11 mouse cellular contexts compared by ENCODE assay signal in genomic region chr3:79500279-79500678, GRCm38 (mm10).
DNase-seq lines count a peak whose midpoint lies in the region; ATAC-seq and TF ChIP-seq lines count a peak whose summit lies in the region.
"Had no signal": no experiment of that assay in that cellular context is flagged by ENCODE, and none has a peak within 500 bp of the region (broad histone marks: within the 10 kb centered on the region; RNA-seq: fewer than 3 reads in every experiment).

No protein-coding gene starts in this region.

- no peak overlapping the region for H3K4me3 ChIP-seq in midbrain, embryonic 10.5 days
- H3K4me3 ChIP-seq in midbrain, embryonic 16.5 days (ENCODE audit: low read depth, low read length), result no peak overlapping the region
- no peak overlapping the region for H3K4me3 ChIP-seq in forebrain, embryonic 16.5 days (replicated peaks; ENCODE audit: low read length)
- no peak overlapping the region for H3K4me3 ChIP-seq in hindbrain, embryonic 14.5 days (replicated peaks; ENCODE audit: low read length)
- no peak overlapping the region for H3K4me3 ChIP-seq in midbrain, postnatal 0 days (ENCODE audit: low read depth, low read length)
- no peak overlapping the region for H3K4me3 ChIP-seq in liver, postnatal 0 days (ENCODE audit: low read depth, low read length)
- H3K4me3 ChIP-seq: limb, embryonic 10.5 days had no signal

- no peak for ATAC-seq in midbrain, embryonic 16.5 days
- ATAC-seq in forebrain, embryonic 16.5 days, result peak; percentile 43
- peak; percentile 14; the same call in 1 of the 2 replicates for ATAC-seq in hindbrain, embryonic 14.5 days (ENCODE audit: low FRiP score)
- no peak for ATAC-seq in midbrain, postnatal 0 days (ENCODE audit: low FRiP score)
- ATAC-seq in liver, postnatal 0 days, result no peak

- H3K27me3 ChIP-seq in midbrain, embryonic 10.5 days (ENCODE audit: low read depth, poor library complexity, severe bottlenecking), result no peaks in the 10 kb centered on the region
- H3K27me3 ChIP-seq in midbrain, embryonic 16.5 days (ENCODE audit: control insufficient read depth, insufficient read depth, low read depth, low read length), result no peaks in the 10 kb centered on the region
- H3K27me3 ChIP-seq in forebrain, embryonic 16.5 days (replicated peaks; ENCODE audit: control insufficient read depth, insufficient read depth, low read length), result no peaks in the 10 kb centered on the region
- H3K27me3 ChIP-seq in hindbrain, embryonic 14.5 days (ENCODE audit: control insufficient read depth, insufficient read depth, low read length), result no peaks in the 10 kb centered on the region
- H3K27me3 ChIP-seq in midbrain, postnatal 0 days (ENCODE audit: insufficient read depth, low read length), result no peaks in the 10 kb centered on the region
- H3K27me3 ChIP-seq in liver, postnatal 0 days (ENCODE audit: insufficient read depth, low read length), result no peaks in the 10 kb centered on the region

- H3K9ac ChIP-seq in midbrain, embryonic 16.5 days (ENCODE audit: low read depth, low read length), result no peak overlapping the region
- H3K9ac ChIP-seq in forebrain, embryonic 16.5 days (replicated peaks; ENCODE audit: low read depth, low read length), result no peak overlapping the region
- no peak overlapping the region for H3K9ac ChIP-seq in hindbrain, embryonic 14.5 days
- no peak overlapping the region for H3K9ac ChIP-seq in midbrain, postnatal 0 days (replicated peaks; ENCODE audit: low read length, poor library complexity, severe bottlenecking)
- no peak overlapping the region for H3K9ac ChIP-seq in liver, postnatal 0 days (replicated peaks)

- no peak overlapping the region for H3K4me2 ChIP-seq in midbrain, embryonic 16.5 days (ENCODE audit: low read length)
- H3K4me2 ChIP-seq in forebrain, embryonic 16.5 days (ENCODE audit: low read length), result no peak overlapping the region
- no peak overlapping the region for H3K4me2 ChIP-seq in hindbrain, embryonic 14.5 days (replicated peaks)
- H3K4me2 ChIP-seq in midbrain, postnatal 0 days (ENCODE audit: low read depth, low read length, poor library complexity, severe bottlenecking), result no peak overlapping the region
- no peak overlapping the region for H3K4me2 ChIP-seq in liver, postnatal 0 days (ENCODE audit: low read depth, low read length)

- TF ChIP-seq EP300 in liver, postnatal 0 days (IDR thresholded peaks at IDR 0.05; ENCODE audit: low read depth), result no peak

- no peak for TF ChIP-seq CTCF in midbrain, postnatal 0 days (IDR thresholded peaks at IDR 0.05)
- no peak for TF ChIP-seq CTCF in liver, postnatal 0 days (IDR thresholded peaks at IDR 0.05; ENCODE audit: low read depth)

- peaks cover 12% of the 10 kb centered on the region; the same call in 1 of the 2 replicates for H3K4me1 ChIP-seq in midbrain, embryonic 10.5 days
- H3K4me1 ChIP-seq in midbrain, embryonic 16.5 days (ENCODE audit: control insufficient read depth, insufficient read depth, low read length), result no peaks in the 10 kb centered on the region
- no peaks in the 10 kb centered on the region for H3K4me1 ChIP-seq in forebrain, embryonic 16.5 days (replicated peaks; ENCODE audit: control insufficient read depth, insufficient read depth, low read length)
- no peaks in the 10 kb centered on the region for H3K4me1 ChIP-seq in hindbrain, embryonic 14.5 days (replicated peaks; ENCODE audit: control insufficient read depth, insufficient read depth, low read length)
- no peaks in the 10 kb centered on the region for H3K4me1 ChIP-seq in midbrain, postnatal 0 days (ENCODE audit: insufficient read depth, low read length)
- no peaks in the 10 kb centered on the region for H3K4me1 ChIP-seq in liver, postnatal 0 days (ENCODE audit: insufficient read depth)

- peak overlapping the region; percentile 39; the same call in 1 of the 2 replicates for H3K27ac ChIP-seq in midbrain, embryonic 10.5 days (replicated peaks)
- H3K27ac ChIP-seq in midbrain, embryonic 16.5 days (ENCODE audit: low read length), result no peak overlapping the region
- H3K27ac ChIP-seq in forebrain, embryonic 16.5 days (ENCODE audit: low read length), result no peak overlapping the region
- H3K27ac ChIP-seq in hindbrain, embryonic 14.5 days, result no peak overlapping the region
- no peak overlapping the region for H3K27ac ChIP-seq in midbrain, postnatal 0 days (ENCODE audit: low read depth, low read length)
- no peak overlapping the region for H3K27ac ChIP-seq in liver, postnatal 0 days (ENCODE audit: low read depth)
- H3K27ac ChIP-seq: limb, embryonic 10.5 days; macrophage had no signal

- peaks cover 56% of the 10 kb centered on the region for H3K36me3 ChIP-seq in midbrain, embryonic 10.5 days
- H3K36me3 ChIP-seq in midbrain, embryonic 16.5 days (ENCODE audit: control insufficient read depth, insufficient read depth, low read length), result peaks cover 4% of the 10 kb centered on the region
- no peaks in the 10 kb centered on the region for H3K36me3 ChIP-seq in forebrain, embryonic 16.5 days (ENCODE audit: control insufficient read depth, insufficient read depth)
- H3K36me3 ChIP-seq in hindbrain, embryonic 14.5 days (replicated peaks; ENCODE audit: control insufficient read depth, insufficient read depth), result peaks cover 28% of the 10 kb centered on the region
- peaks cover 6% of the 10 kb centered on the region for H3K36me3 ChIP-seq in midbrain, postnatal 0 days (ENCODE audit: insufficient read depth, low read length)
- peaks cover 44% of the 10 kb centered on the region for H3K36me3 ChIP-seq in liver, postnatal 0 days (replicated peaks; ENCODE audit: insufficient read depth, low read length)

- no peaks in the 10 kb centered on the region for H3K9me3 ChIP-seq in midbrain, embryonic 10.5 days (replicated peaks)
- no peaks in the 10 kb centered on the region for H3K9me3 ChIP-seq in midbrain, embryonic 16.5 days (replicated peaks; ENCODE audit: control insufficient read depth, low read length, poor library complexity, severe bottlenecking)
- H3K9me3 ChIP-seq in forebrain, embryonic 16.5 days (ENCODE audit: control insufficient read depth, low read length), result no peaks in the 10 kb centered on the region
- no peaks in the 10 kb centered on the region for H3K9me3 ChIP-seq in hindbrain, embryonic 14.5 days (ENCODE audit: control insufficient read depth, low read length)
- H3K9me3 ChIP-seq in midbrain, postnatal 0 days (ENCODE audit: low read length), result no peaks in the 10 kb centered on the region
- H3K9me3 ChIP-seq in liver, postnatal 0 days (ENCODE audit: low read length), result no peaks in the 10 kb centered on the region
- H3K9me3 ChIP-seq: limb, embryonic 10.5 days had no signal

- 45% methylated on average over 10 of the region's 10 CpGs for WGBS in midbrain, embryonic 10.5 days
- WGBS in midbrain, embryonic 16.5 days, result 25% methylated on average over 10 of the region's 10 CpGs
- WGBS in forebrain, embryonic 16.5 days, result 18% methylated on average over 10 of the region's 10 CpGs
- WGBS in hindbrain, embryonic 14.5 days, result 38% methylated on average over 10 of the region's 10 CpGs
- 35% methylated on average over 10 of the region's 10 CpGs for WGBS in midbrain, postnatal 0 days
- WGBS in liver, postnatal 0 days (ENCODE audit: insufficient replicate concordance), result 93% methylated on average over 10 of the region's 10 CpGs

- DNase-seq in midbrain, embryonic 10.5 days (ENCODE audit: low spot score), result peak; percentile 61
- no peak for DNase-seq in hindbrain, embryonic 14.5 days (ENCODE audit: low spot score)
- DNase-seq in midbrain, postnatal 0 days (ENCODE audit: low spot score), result peak; percentile 12
- no peak for DNase-seq in layer of hippocampus, adult 9-10 months (ENCODE audit: low spot score)
- no peak for DNase-seq in liver, postnatal 0 days
- DNase-seq: gastrocnemius, postnatal 14 days; thymus, postnatal 4 days had no signal

Comparison
In these comparisons a context has a peak if more than half of its experiments do, and no peak if none do; other contexts are left out.
1. DNase-seq: peak in midbrain, embryonic 10.5 days (single experiment) and midbrain, postnatal 0 days (single experiment); none in hindbrain, embryonic 14.5 days (single experiment), layer of hippocampus, adult 9-10 months (single experiment) and liver, postnatal 0 days (single experiment).
2. ATAC-seq: peak in forebrain, embryonic 16.5 days (single experiment) and hindbrain, embryonic 14.5 days (single experiment); none in midbrain, embryonic 16.5 days (single experiment), midbrain, postnatal 0 days (single experiment) and liver, postnatal 0 days (single experiment).